Mouse (Mus musculus): ENCODE results near the gene Vcan. TPM values are rescaled to one million over a fixed set of nuclear protein-coding genes. Genes with fewer than 3 reads are reported as not detected.

The Vcan gene
- polyA plus RNA-seq, 1 experiment from 2014 or later = 53.8 TPM

DNA sequence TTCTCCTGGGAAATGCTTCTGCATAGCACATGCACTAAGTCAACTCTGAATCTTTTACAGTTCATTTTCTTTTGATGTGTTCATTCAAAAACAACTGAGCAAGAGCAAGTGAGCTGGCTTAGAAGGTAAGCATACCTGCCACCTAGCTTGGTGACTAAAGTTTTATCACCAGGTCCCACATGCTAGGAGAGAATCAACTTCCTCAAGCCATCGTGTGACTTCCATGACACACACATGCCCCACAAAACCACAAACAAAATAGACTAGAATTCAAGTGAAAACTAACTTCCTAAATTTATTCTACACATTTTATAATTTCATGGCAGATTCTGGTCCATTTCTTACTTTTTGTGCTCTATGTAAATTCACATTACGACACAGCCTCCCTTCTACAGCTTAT, 89.0 kb downstream of the Vcan start:
- Histone ChIP-seq H3K9ac (no peak overlapping the region), H3K9me3 (replicated peaks) (no peaks in the 10 kb centered on the region), H3K36me3 (ENCODE audit: poor library complexity, severe bottlenecking) (peaks cover 22% of the 10 kb centered on the region), H3K4me3 (no peak overlapping the region), H3K4me2 (no peak overlapping the region), H3K27ac (no peak overlapping the region), H3K4me1 (no peaks in the 10 kb centered on the region), H3K27me3 (no peaks in the 10 kb centered on the region)
- no peak for ATAC-seq
- 91% methylated on average over 2 of the region's 2 CpGs for WGBS

DNA sequence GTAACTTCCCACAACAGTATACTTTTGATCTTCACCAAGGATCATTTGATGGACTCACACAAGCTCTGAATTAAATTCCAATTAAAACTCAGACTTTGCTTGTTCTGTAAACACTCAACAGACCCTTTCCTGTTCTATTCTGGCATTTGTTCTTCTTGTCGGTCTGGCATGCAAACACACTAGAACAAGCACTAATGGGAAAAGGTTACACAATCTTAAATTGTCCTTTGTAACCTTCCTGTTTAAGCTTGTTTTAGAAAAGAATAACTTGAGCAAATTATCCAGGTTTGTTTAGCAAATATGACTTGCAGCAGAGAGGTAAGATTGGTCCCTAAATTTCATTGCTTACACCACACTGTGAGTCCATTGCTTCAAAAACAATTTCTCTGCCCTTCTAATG, 89.5 kb downstream of the Vcan start:
- H3K36me3 ChIP-seq (ENCODE audit: poor library complexity, severe bottlenecking) = peaks cover 22% of the 10 kb centered on the region
- ATAC-seq = no peak
- H3K27me3 ChIP-seq = no peaks in the 10 kb centered on the region
- no peaks in the 10 kb centered on the region for H3K4me1 ChIP-seq
- no peak overlapping the region for H3K9ac ChIP-seq
- no peak overlapping the region for H3K27ac ChIP-seq
- H3K4me2 ChIP-seq = no peak overlapping the region
- no peaks in the 10 kb centered on the region for H3K9me3 ChIP-seq (replicated peaks)
- H3K4me3 ChIP-seq = no peak overlapping the region
- WGBS = 64% methylated on average over 1 of the region's 1 CpGs

GRCm38 (mm10) chr13:89645589-89645988, 96.7 kb downstream of the Vcan start:
- Histone ChIP-seq H3K27ac (no peak overlapping the region), H3K4me2 (no peak overlapping the region), H3K9ac (no peak overlapping the region), H3K4me1 (no peaks in the 10 kb centered on the region), H3K4me3 (no peak overlapping the region), H3K27me3 (no peaks in the 10 kb centered on the region), H3K9me3 (replicated peaks) (no peaks in the 10 kb centered on the region), H3K36me3 (ENCODE audit: poor library complexity, severe bottlenecking) (no peaks in the 10 kb centered on the region)
- no peak for ATAC-seq
- 53% methylated on average over 2 of the region's 2 CpGs for WGBS

GRCm38 (mm10) chr13:89637012-89637411, 105.3 kb downstream of the Vcan start:
- no peak overlapping the region for H3K4me3 ChIP-seq
- H3K4me1 ChIP-seq = no peaks in the 10 kb centered on the region
- no peaks in the 10 kb centered on the region for H3K9me3 ChIP-seq (replicated peaks)

DNA sequence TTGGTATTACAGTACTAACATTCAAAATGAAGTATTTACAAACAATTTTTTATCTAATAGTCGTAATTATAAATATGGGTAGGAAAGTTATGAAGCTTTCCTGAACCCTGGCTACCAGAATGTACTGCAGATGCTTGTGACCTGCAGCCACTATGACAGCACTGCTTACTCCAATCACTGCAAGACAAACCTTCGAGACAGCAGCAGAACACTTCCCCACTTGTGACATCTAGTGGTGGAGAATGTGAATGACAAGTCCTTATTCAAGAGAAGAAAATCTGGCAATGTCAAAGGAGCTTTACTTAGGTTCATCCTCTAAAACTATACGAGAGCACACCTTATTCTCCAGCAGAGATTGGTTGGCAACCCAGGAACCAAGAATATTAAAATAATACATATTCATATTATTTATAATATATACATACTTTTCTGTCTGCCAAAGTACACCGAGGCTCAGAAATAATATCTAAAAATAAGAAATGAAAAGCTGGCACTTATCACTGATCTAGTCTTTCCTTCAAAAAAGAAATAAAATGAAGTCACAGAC, 108.1 kb downstream of the Vcan start:
- H3K27me3 ChIP-seq = no peaks in the 10 kb centered on the region
- peak; percentile 89 for ATAC-seq
- no peak overlapping the region for H3K9ac ChIP-seq
- H3K4me3 ChIP-seq = no peak overlapping the region
- no peak overlapping the region for H3K4me2 ChIP-seq
- H3K9me3 ChIP-seq (replicated peaks) = no peaks in the 10 kb centered on the region
- no peak overlapping the region for H3K27ac ChIP-seq
- H3K36me3 ChIP-seq (ENCODE audit: poor library complexity, severe bottlenecking) = no peaks in the 10 kb centered on the region
- H3K4me1 ChIP-seq = no peaks in the 10 kb centered on the region
- 31% methylated on average over 4 of the region's 4 CpGs for WGBS

More at GRCm38 (mm10) chr13:89637012-89637411, 105.3 kb downstream of the Vcan start:
- no peak overlapping the region for H3K9ac ChIP-seq
- H3K27ac ChIP-seq = no peak overlapping the region
- no peak overlapping the region for H3K4me2 ChIP-seq
- H3K27me3 ChIP-seq = no peaks in the 10 kb centered on the region
- 90% methylated on average over 3 of the region's 3 CpGs for WGBS
- H3K36me3 ChIP-seq (ENCODE audit: poor library complexity, severe bottlenecking) = no peaks in the 10 kb centered on the region
- no peak for ATAC-seq

GRCm38 (mm10) chr13:89619064-89619463, 123.2 kb downstream of the Vcan start:
- H3K9ac ChIP-seq = no peak overlapping the region
- H3K4me2 ChIP-seq = no peak overlapping the region
- H3K4me3 ChIP-seq = no peak overlapping the region
- ATAC-seq = no peak
- no peaks in the 10 kb centered on the region for H3K36me3 ChIP-seq (ENCODE audit: poor library complexity, severe bottlenecking)
- no peaks in the 10 kb centered on the region for H3K27me3 ChIP-seq
- H3K4me1 ChIP-seq = no peaks in the 10 kb centered on the region
- H3K9me3 ChIP-seq (replicated peaks) = no peaks in the 10 kb centered on the region
- H3K27ac ChIP-seq = no peak overlapping the region
- 86% methylated on average over 3 of the region's 3 CpGs for WGBS

GRCm38 (mm10) chr13:89607399-89607798, 134.9 kb downstream of the Vcan start:
- H3K4me2 ChIP-seq = no peak overlapping the region
- H3K9ac ChIP-seq = no peak overlapping the region
- H3K4me1 ChIP-seq = no peaks in the 10 kb centered on the region
- H3K36me3 ChIP-seq (ENCODE audit: poor library complexity, severe bottlenecking) = no peaks in the 10 kb centered on the region
- 22% methylated on average over 3 of the region's 3 CpGs for WGBS
- ATAC-seq = peak; percentile 89
- no peak overlapping the region for H3K4me3 ChIP-seq
- no peaks in the 10 kb centered on the region for H3K9me3 ChIP-seq (replicated peaks)
- no peaks in the 10 kb centered on the region for H3K27me3 ChIP-seq
- H3K27ac ChIP-seq = no peak overlapping the region

Other genes starting within 250 kb of the Vcan start
- gene Hapln1, start 202.7 kb downstream of the Vcan start, polyA plus RNA-seq (2015; fragmentation: Nextera tagmentation; extraction: Ambion mirVana) = 0.76 and 1.2 TPM in 2 replicates